Mouse (Mus musculus): ENCODE measurements around the gene Ifnar1. TPM values are rescaled to one million over a fixed set of nuclear protein-coding genes. Genes with fewer than 3 reads are reported as not detected.
A peak's percentile ranks its signal among the peaks of the same experiment; 100 is the strongest.

Ifnar1 gene
- total and polyA plus RNA-seq, 2 experiments: 14.0 to 26.4 TPM

DNA sequence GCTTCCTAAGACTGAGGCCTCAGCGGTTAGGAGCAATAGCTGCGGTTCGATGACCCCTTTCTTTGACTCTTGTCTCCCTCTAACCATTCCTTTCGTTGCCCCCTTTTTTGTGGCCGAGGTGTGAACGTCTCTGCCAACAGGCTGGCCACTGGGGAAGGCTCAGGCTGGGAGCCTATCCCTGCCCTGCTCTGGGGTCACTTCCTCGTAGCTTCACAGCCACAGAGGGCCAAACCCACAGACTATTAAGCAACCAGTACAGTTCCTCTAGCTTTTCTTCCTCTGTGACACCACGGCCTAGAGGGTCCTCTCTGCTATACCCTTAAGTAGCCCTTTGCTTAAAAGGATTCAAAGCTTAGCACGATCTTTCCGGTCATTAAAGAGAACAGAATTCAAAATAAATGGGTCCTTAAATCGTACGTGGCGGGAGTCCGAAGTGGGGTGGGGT is 61.4 kb downstream of the Ifnar1 start:
- peak overlapping the region; percentile 53 for H3K9ac ChIP-seq (ENCODE audit: low read depth, low read length)
- WGBS: 28% methylated on average over 14 of the region's 14 CpGs
- no peaks in the 10 kb centered on the region for H3K27me3 ChIP-seq (ENCODE audit: control insufficient read depth, insufficient read depth, low read length)
- peak overlapping the region; percentile 52 for H3K27ac ChIP-seq (replicated peaks; ENCODE audit: insufficient read depth, low read depth, low read length)
- no peak for TF ChIP-seq POLR2A (IDR thresholded peaks at IDR 0.05; ENCODE audit: extremely low read depth, insufficient read depth, low read length)
- no peak for TF ChIP-seq CTCF (IDR thresholded peaks at IDR 0.05; ENCODE audit: low read depth, low read length)
- H3K4me3 ChIP-seq (ENCODE audit: insufficient read depth, low read depth, low read length): peak overlapping the region; percentile 61
- H3K79me2 ChIP-seq (ENCODE audit: control insufficient read depth, insufficient read depth, low read length): peaks cover 7% of the 10 kb centered on the region; the same call in 1 of the 2 replicates
- peaks cover 11% of the 10 kb centered on the region for H3K4me1 ChIP-seq (ENCODE audit: control insufficient read depth, insufficient read depth, low read length)
- H3K36me3 ChIP-seq (ENCODE audit: control insufficient read depth, insufficient read depth, low read length): no peaks in the 10 kb centered on the region
- peak; percentile 46 for DNase-seq (ENCODE audit: extremely low read depth, low read depth, low spot score)

DNA sequence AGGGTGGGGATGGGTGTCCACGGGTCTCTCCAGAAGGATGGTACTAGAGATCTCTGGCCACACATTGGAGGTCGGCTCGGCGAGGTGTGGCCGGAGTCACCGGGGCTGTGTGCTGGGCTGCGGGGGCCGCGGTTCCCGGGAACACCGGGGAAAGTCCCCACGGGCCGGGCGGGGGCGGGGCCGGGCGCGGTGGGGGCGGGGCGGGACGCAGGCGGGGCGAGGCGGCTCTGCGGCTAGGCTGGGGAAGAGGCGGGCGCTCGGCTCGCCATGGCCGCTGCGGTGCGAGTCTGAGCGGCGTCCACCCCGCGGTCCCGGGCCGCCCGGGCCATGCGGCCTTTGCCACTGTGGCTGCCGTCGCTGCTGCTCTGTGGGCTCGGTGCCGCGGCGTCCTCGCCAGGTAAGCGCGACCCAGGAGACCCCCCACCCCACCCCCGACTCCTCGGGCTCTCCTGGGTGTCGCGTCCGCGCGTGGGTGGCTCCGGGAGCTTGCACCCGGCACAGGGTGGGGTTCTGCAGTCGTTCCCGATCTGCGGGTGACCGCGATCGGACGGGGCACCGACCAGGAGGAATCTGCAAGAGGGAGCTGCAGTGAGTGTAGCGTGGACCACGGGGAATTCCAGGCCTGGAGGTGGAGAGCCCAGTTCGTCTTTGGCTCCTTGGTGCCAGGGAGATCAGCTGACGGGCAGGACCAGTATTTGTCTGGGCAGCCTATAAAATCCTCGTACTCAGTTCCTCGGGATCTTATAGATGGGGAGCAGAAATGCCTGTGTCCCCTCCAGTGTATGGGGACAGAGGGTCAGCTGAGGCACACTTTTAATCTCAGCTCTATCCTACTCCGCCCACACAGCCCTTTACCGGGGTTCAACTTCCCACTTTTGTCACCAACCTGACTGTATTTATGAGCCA is 62.1 kb downstream of the Ifnar1 start, which contains the start of gene Ifngr2:
Gene Ifngr2, plus strand, starts transcription at position 237 of the 906 bp plus-strand sequence.
- no peaks in the 10 kb centered on the region for H3K36me3 ChIP-seq (ENCODE audit: control insufficient read depth, insufficient read depth, low read length)
- H3K4me1 ChIP-seq (ENCODE audit: control insufficient read depth, insufficient read depth, low read length): peaks cover 11% of the 10 kb centered on the region
- peak within 1 kb of the TSS; percentile 94 for H3K9ac ChIP-seq (ENCODE audit: low read depth, low read length)
- H3K4me3 ChIP-seq (ENCODE audit: insufficient read depth, low read depth, low read length): peak within 1 kb of the TSS; percentile 65
- H3K27ac ChIP-seq (replicated peaks; ENCODE audit: insufficient read depth, low read depth, low read length): peak within 1 kb of the TSS; percentile 59
- TF ChIP-seq CTCF (IDR thresholded peaks at IDR 0.05; ENCODE audit: low read depth, low read length) (no peak), POLR2A (IDR thresholded peaks at IDR 0.05; ENCODE audit: extremely low read depth, insufficient read depth, low read length) (peak; percentile 66)
- peak; percentile 45 for DNase-seq (ENCODE audit: extremely low read depth, low read depth, low spot score)
- H3K27me3 ChIP-seq (ENCODE audit: control insufficient read depth, insufficient read depth, low read length): no peaks in the 10 kb centered on the region
- peaks cover 7% of the 10 kb centered on the region; the same call in 1 of the 2 replicates for H3K79me2 ChIP-seq (ENCODE audit: control insufficient read depth, insufficient read depth, low read length)
- WGBS: 1% methylated on average over 57 of the region's 74 CpGs

- no peaks in the 10 kb centered on the region for H3K27me3 ChIP-seq (ENCODE audit: control insufficient read depth, insufficient read depth, low read length)
- 11% methylated on average over 5 of the region's 5 CpGs for WGBS
- H3K9ac ChIP-seq (ENCODE audit: low read depth, low read length): no peak overlapping the region
- peaks cover 7% of the 10 kb centered on the region; the same call in 1 of the 2 replicates for H3K79me2 ChIP-seq (ENCODE audit: control insufficient read depth, insufficient read depth, low read length)
- 0 out of 2 replicates have a peak overlapping the region, but pooled peaks have one; percentile 34 for H3K27ac ChIP-seq (replicated peaks; ENCODE audit: insufficient read depth, low read depth, low read length)
- no peak overlapping the region; the same call in 1 of the 2 replicates for H3K4me3 ChIP-seq (ENCODE audit: insufficient read depth, low read depth, low read length)
- peaks cover 11% of the 10 kb centered on the region for H3K4me1 ChIP-seq (ENCODE audit: control insufficient read depth, insufficient read depth, low read length)
- DNase-seq (ENCODE audit: extremely low read depth, low read depth, low spot score): peak; percentile 55
- no peaks in the 10 kb centered on the region for H3K36me3 ChIP-seq (ENCODE audit: control insufficient read depth, insufficient read depth, low read length)
- TF ChIP-seq POLR2A (IDR thresholded peaks at IDR 0.05; ENCODE audit: extremely low read depth, insufficient read depth, low read length) (no peak), CTCF (IDR thresholded peaks at IDR 0.05; ENCODE audit: low read depth, low read length) (no peak)
Measured at GRCm38 (mm10) chr16:91547974-91548373, 62.9 kb downstream of the Ifnar1 start.

- peak overlapping the region; percentile 5; the same call in 1 of the 2 replicates for H3K4me3 ChIP-seq (ENCODE audit: insufficient read depth, low read depth, low read length)
- DNase-seq (ENCODE audit: extremely low read depth, low read depth, low spot score): no peak
- peaks cover 11% of the 10 kb centered on the region for H3K4me1 ChIP-seq (ENCODE audit: control insufficient read depth, insufficient read depth, low read length)
- no peaks in the 10 kb centered on the region for H3K36me3 ChIP-seq (ENCODE audit: control insufficient read depth, insufficient read depth, low read length)
- H3K9ac ChIP-seq (ENCODE audit: low read depth, low read length): 0 out of 2 replicates have a peak overlapping the region, but pooled peaks have one; percentile 7
- H3K79me2 ChIP-seq (ENCODE audit: control insufficient read depth, insufficient read depth, low read length): peaks cover 7% of the 10 kb centered on the region; the same call in 1 of the 2 replicates
- no peak for TF ChIP-seq CTCF (IDR thresholded peaks at IDR 0.05; ENCODE audit: low read depth, low read length)
- TF ChIP-seq POLR2A (IDR thresholded peaks at IDR 0.05; ENCODE audit: extremely low read depth, insufficient read depth, low read length): no peak
- H3K27ac ChIP-seq (replicated peaks; ENCODE audit: insufficient read depth, low read depth, low read length): no peak overlapping the region
- no peaks in the 10 kb centered on the region for H3K27me3 ChIP-seq (ENCODE audit: control insufficient read depth, insufficient read depth, low read length)
- WGBS: 52% methylated on average over 5 of the region's 5 CpGs
Measured at GRCm38 (mm10) chr16:91548586-91548985, 63.5 kb downstream of the Ifnar1 start.

DNA sequence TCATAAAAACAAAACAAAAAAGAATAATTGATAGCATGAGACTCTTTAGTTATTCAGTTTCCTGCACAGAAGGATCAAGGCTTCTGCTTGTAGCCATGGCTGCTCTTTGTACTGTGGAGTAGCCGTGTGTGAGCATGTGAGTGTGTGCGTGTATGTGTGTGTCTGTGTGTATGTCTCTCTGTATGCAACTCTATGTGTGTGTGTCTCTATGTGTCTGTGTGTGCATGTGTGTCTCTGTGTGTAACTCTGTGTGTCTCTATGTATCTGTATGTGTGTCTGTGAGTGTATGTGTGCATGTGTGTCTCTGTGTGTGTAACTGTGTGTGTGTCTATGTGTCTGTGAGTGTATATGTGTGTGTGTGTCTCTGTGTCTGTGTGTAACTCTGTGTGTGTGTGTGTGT is 64.0 kb downstream of the Ifnar1 start:
- WGBS: 75% methylated on average over 2 of the region's 2 CpGs
- no peaks in the 10 kb centered on the region for H3K36me3 ChIP-seq (ENCODE audit: control insufficient read depth, insufficient read depth, low read length)
- DNase-seq (ENCODE audit: extremely low read depth, low read depth, low spot score): no peak
- 0 out of 2 replicates have a peak overlapping the region, but pooled peaks have one; percentile 5 for H3K4me3 ChIP-seq (ENCODE audit: insufficient read depth, low read depth, low read length)
- peaks cover 11% of the 10 kb centered on the region for H3K4me1 ChIP-seq (ENCODE audit: control insufficient read depth, insufficient read depth, low read length)
- H3K79me2 ChIP-seq (ENCODE audit: control insufficient read depth, insufficient read depth, low read length): peaks cover 7% of the 10 kb centered on the region; the same call in 1 of the 2 replicates
- H3K27ac ChIP-seq (replicated peaks; ENCODE audit: insufficient read depth, low read depth, low read length): no peak overlapping the region
- TF ChIP-seq CTCF (IDR thresholded peaks at IDR 0.05; ENCODE audit: low read depth, low read length): no peak
- TF ChIP-seq POLR2A (IDR thresholded peaks at IDR 0.05; ENCODE audit: extremely low read depth, insufficient read depth, low read length): no peak
- no peak overlapping the region for H3K9ac ChIP-seq (ENCODE audit: low read depth, low read length)
- no peaks in the 10 kb centered on the region for H3K27me3 ChIP-seq (ENCODE audit: control insufficient read depth, insufficient read depth, low read length)

Measured in liver, adult 2 months (tissue).